Mouse (Mus musculus) CH12.LX (cell line): Measurements from ENCODE around the gene Zfp583. TPM values are rescaled to one million over a fixed set of nuclear protein-coding genes. Genes with fewer than 3 reads are reported as not detected.

Source experiments
- DNase-seq: peaks from one replicate; pipeline ENCODE4 v3.0.0-alpha.2; 2013; ENCODE audit errors: extremely low read depth
- H3K27ac ChIP-seq: 2 replicates; pipeline ENCODE4 v1.5.1; 2012; ENCODE audit warnings: low read depth, mild to moderate bottlenecking, control low read depth, moderate library complexity; ENCODE audit not compliant: insufficient read depth
- H3K27me3 ChIP-seq: replicated peaks from 2 replicates; pipeline ENCODE3; 2012; ENCODE audit warnings: inconsistent platforms
- H3K36me3 ChIP-seq, 2 experiments: replicated peaks in 1 of 2; 2 replicates each; pipeline versions ENCODE3 to v1.6.1; 2012; ENCODE audit warnings: inconsistent platforms in 1 of 2, low read length in 1 of 2, mild to moderate bottlenecking in 1 of 2, mixed read lengths in 1 of 2, moderate library complexity in 1 of 2; ENCODE audit not compliant: control insufficient read depth in 1 of 2, insufficient read depth in 1 of 2
- H3K4me1 ChIP-seq, 2 experiments: 2 replicates each; pipeline ENCODE4 v1.6.1; 2012; ENCODE audit warnings: inconsistent platforms in 1 of 2, moderate library complexity in 1 of 2; ENCODE audit not compliant: insufficient read depth in 2 of 2, control insufficient read depth in 1 of 2
- H3K4me2 ChIP-seq: 2 replicates; pipeline ENCODE4 v1.6.1; 2012; ENCODE audit warnings: low read depth, mild to moderate bottlenecking, control low read depth; ENCODE audit not compliant: poor library complexity, insufficient read depth, severe bottlenecking
- H3K4me3 ChIP-seq, 3 experiments: fragments of 150-350 bp in 1 of 3; sonication (generic) in 1 of 3; replicated peaks in 1 of 3; 2 replicates each; pipeline versions ENCODE3 to v1.5.1; 2011 to 2012; ENCODE audit warnings: low read depth in 2 of 3, low read length in 2 of 3, mild to moderate bottlenecking in 2 of 3, moderate library complexity in 2 of 3, control low read depth in 1 of 3, improper control_type of control experiment in 1 of 3, inconsistent platforms in 1 of 3, mixed read lengths in 1 of 3; ENCODE audit not compliant: poor library complexity in 1 of 3
- H3K79me2 ChIP-seq: replicated peaks from 2 replicates; pipeline ENCODE4 v1.6.1; 2012; ENCODE audit warnings: mild to moderate bottlenecking, moderate library complexity; ENCODE audit not compliant: control insufficient read depth, poor library complexity, insufficient read depth, severe bottlenecking; ENCODE audit errors: extremely low read depth
- H3K9ac ChIP-seq: 2 replicates; pipeline ENCODE4 v1.6.1; 2012; ENCODE audit warnings: low read depth, mild to moderate bottlenecking, control low read depth, moderate library complexity; ENCODE audit not compliant: insufficient read depth
- H3K9me3 ChIP-seq: replicated peaks from 2 replicates; pipeline ENCODE3; 2012; ENCODE audit warnings: low read length, inconsistent platforms, mixed read lengths
- CTCF ChIP-seq, 2 experiments: IDR thresholded peaks in 1 of 2; conservative IDR thresholded peaks in 1 of 2; 2 replicates each; pipeline ENCODE4 v1.5.1; 2011 to 2012; ENCODE audit warnings: low read depth in 2 of 2, low read length in 2 of 2, improper control_type of control experiment in 1 of 2, inconsistent platforms in 1 of 2, mild to moderate bottlenecking in 1 of 2, moderate library complexity in 1 of 2
- ELF1 ChIP-seq: IDR thresholded peaks from 2 replicates; pipeline ENCODE4 v1.6.1; 2014; ENCODE audit warnings: low read depth, mild to moderate bottlenecking, inconsistent platforms, low read length, improper control_type of control experiment
- EP300 ChIP-seq: IDR thresholded peaks from 2 replicates; pipeline ENCODE4 v1.6.1; 2011; ENCODE audit warnings: low read length, improper control_type of control experiment
- GABPA ChIP-seq: IDR thresholded peaks from 2 replicates; pipeline ENCODE4 v1.6.1; 2012; ENCODE audit warnings: low read depth, low read length, improper control_type of control experiment, inconsistent platforms; ENCODE audit not compliant: insufficient replicate concordance
- HCFC1 ChIP-seq: IDR thresholded peaks from 2 replicates; pipeline ENCODE4 v1.6.1; 2012; ENCODE audit warnings: low read depth, mild to moderate bottlenecking, inconsistent platforms, low read length, improper control_type of control experiment
- IRF4 ChIP-seq: IDR thresholded peaks from 2 replicates; pipeline ENCODE4 v1.6.1; 2014; ENCODE audit warnings: low read depth, mild to moderate bottlenecking, inconsistent platforms, low read length, improper control_type of control experiment
- JUN ChIP-seq: IDR thresholded peaks from 2 replicates; pipeline ENCODE4 v1.6.1; 2011; ENCODE audit warnings: low read depth, mild to moderate bottlenecking, low read length, improper control_type of control experiment, moderate library complexity; ENCODE audit not compliant: insufficient read depth
- JUND ChIP-seq: conservative IDR thresholded peaks from 2 replicates; pipeline ENCODE4 v1.6.1; 2011; ENCODE audit warnings: low read depth, low read length, improper control_type of control experiment
- KAT2A ChIP-seq: IDR thresholded peaks from 2 replicates; pipeline ENCODE4 v1.6.1; 2012; ENCODE audit warnings: low read length, improper control_type of control experiment, inconsistent platforms; ENCODE audit not compliant: insufficient replicate concordance
- MAX ChIP-seq: IDR thresholded peaks from 2 replicates; pipeline ENCODE4 v1.6.1; 2011; ENCODE audit warnings: low read length, improper control_type of control experiment
- MAZ ChIP-seq: IDR thresholded peaks from 2 replicates; pipeline ENCODE4 v1.6.1; 2012; ENCODE audit warnings: low read depth, mild to moderate bottlenecking, inconsistent platforms, low read length, improper control_type of control experiment, moderate library complexity
- MEF2A ChIP-seq: IDR thresholded peaks from 2 replicates; pipeline ENCODE4 v1.6.1; 2014; ENCODE audit warnings: low read depth, mild to moderate bottlenecking, inconsistent platforms, low read length, improper control_type of control experiment, borderline replicate concordance
- MYC ChIP-seq: IDR thresholded peaks from 2 replicates; pipeline ENCODE4 v1.6.1; 2011; ENCODE audit warnings: low read depth, mild to moderate bottlenecking, improper control_type of control experiment, low read length
- NELFE ChIP-seq: IDR thresholded peaks from 2 replicates; pipeline ENCODE4 v1.6.1; 2011; ENCODE audit warnings: low read depth, low read length, improper control_type of control experiment
- NRF1 ChIP-seq: IDR thresholded peaks from 2 replicates; pipeline ENCODE4 v1.6.1; 2014; ENCODE audit warnings: low read depth, mild to moderate bottlenecking, inconsistent platforms, low read length, improper control_type of control experiment, moderate library complexity
- RAD21 ChIP-seq: IDR thresholded peaks from 2 replicates; pipeline ENCODE4 v1.6.1; 2011; ENCODE audit warnings: low read depth, mild to moderate bottlenecking, low read length, improper control_type of control experiment, moderate library complexity
- RCOR1 ChIP-seq: conservative IDR thresholded peaks from 2 replicates; pipeline ENCODE4 v1.6.1; 2012; ENCODE audit warnings: low read depth, mild to moderate bottlenecking, inconsistent platforms, low read length, improper control_type of control experiment
- SIN3A ChIP-seq: IDR thresholded peaks from 2 replicates; pipeline ENCODE4 v1.6.1; 2012; ENCODE audit warnings: low read length, improper control_type of control experiment, inconsistent platforms
- TBP ChIP-seq: conservative IDR thresholded peaks from 2 replicates; pipeline ENCODE4 v1.6.1; 2011; ENCODE audit warnings: low read depth, low read length, improper control_type of control experiment
- TCF12 ChIP-seq: IDR thresholded peaks from 2 replicates; pipeline ENCODE4 v1.6.1; 2014; ENCODE audit warnings: low read depth, mild to moderate bottlenecking, inconsistent platforms, low read length, improper control_type of control experiment
- USF1 ChIP-seq: IDR thresholded peaks from 2 replicates; pipeline ENCODE4 v1.6.1; 2014; ENCODE audit warnings: low read depth, mild to moderate bottlenecking, inconsistent platforms, low read length, improper control_type of control experiment
- ZKSCAN1 ChIP-seq: IDR thresholded peaks from 2 replicates; pipeline ENCODE4 v1.6.1; 2012; ENCODE audit warnings: low read depth, inconsistent platforms, low read length, improper control_type of control experiment, borderline replicate concordance
- ZMIZ1 ChIP-seq: IDR thresholded peaks from 2 replicates; pipeline ENCODE4 v1.6.1; 2012; ENCODE audit warnings: low read depth, mild to moderate bottlenecking, inconsistent platforms, low read length, improper control_type of control experiment
- dilution Hi-C: fragments of 300-500 bp; cut with MboI; formaldehyde crosslinking; loops from 2 replicates; pipeline ENCODE4 v1.14.3; 2020; ENCODE audit warnings: low sequenced_read_pairs; ENCODE audit not compliant: extremely low pct_unique_long_range_greater_than_20kb, extremely low pct_ligation_motif_present
- in situ Hi-C: fragments of 300-500 bp; cut with MboI; formaldehyde crosslinking; loops from 3 replicates; pipeline ENCODE4 v1.14.3; 2019; ENCODE audit warnings: low sequenced_read_pairs, low pct_ligation_motif_present, low pct_unique_long_range_greater_than_20kb, mixed read lengths
- polyA plus RNA-seq: library from polyadenylated mRNA; unstranded; fragments of >175 nt; gene quantifications from 2 replicates; pipeline ENCODE4 v1.2.1, GENCODE M21; 2012; ENCODE audit warnings: low read depth; ENCODE audit not compliant: insufficient read length
- total RNA-seq, 2 experiments: library from RNA; depleted of rRNA; stranded (reverse); fragments of 300-350 nt in 1 of 2; fragments of >200 nt in 1 of 2; gene quantifications; 2 replicates each; pipeline ENCODE4 v1.2.3; 2012 to 2014

The Zfp583 gene
- total RNA-seq (2012; rRNA removed) (not detected in 2 replicates), total RNA-seq (2014; rRNA removed) (not detected in 2 replicates), polyA plus RNA-seq (not detected in 2 replicates)

DNA sequence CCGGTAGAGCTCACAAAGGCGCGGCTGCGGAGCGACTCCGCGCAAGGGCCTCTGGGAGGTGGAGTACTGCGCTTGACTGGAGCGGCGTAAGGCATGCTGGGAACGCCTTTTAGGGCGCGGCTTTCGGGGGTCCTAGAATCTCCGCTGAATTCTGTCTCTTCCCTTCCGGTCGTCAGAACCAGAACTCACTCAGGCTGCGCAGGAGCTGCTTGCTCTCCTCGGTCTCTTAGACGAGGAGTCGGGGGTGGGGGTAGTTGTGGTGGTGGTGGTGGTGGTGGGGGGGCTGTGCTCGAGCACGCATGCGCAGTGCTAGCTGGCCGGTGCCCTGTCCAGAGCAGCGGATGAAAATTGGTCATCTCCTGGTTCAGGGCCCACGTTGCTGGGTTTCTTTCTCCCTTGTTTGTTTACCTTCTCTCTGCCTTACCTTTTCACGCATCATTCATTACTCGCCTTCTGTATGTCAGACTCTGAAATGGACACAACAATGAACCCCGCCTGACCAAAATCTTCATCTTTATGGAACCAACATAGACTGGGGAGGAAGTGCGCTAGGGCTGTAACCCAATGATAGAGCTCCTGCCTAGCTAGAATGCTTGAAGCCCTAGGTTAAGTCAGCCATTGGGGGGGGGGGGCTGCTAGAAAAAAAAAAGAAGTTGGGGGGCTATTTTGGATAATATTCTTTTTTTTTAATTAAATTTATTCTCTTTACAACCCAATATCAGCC is at the start of gene Zfp583:
TSS of gene Zfp583 (minus strand) at position 53 of the 724 bp plus-strand sequence.
- in situ Hi-C loops (no loop called here), dilution Hi-C loops (no loop called here)
- H3K4me2 ChIP-seq, result no peak within 1 kb of the TSS
- no peak for DNase-seq
- no peaks in the 10 kb centered on the region for H3K36me3 ChIP-seq
- TF ChIP-seq MAZ (no peak), ZKSCAN1 (no peak), USF1 (no peak), NELFE (no peak), EP300 (no peak), ZMIZ1 (no peak)
- H3K9ac ChIP-seq, result no peak within 1 kb of the TSS
- H3K79me2 ChIP-seq, result no peaks in the 10 kb centered on the region
- no peaks in the 10 kb centered on the region for H3K4me1 ChIP-seq
- no peaks in the 10 kb centered on the region for H3K9me3 ChIP-seq
- H3K27me3 ChIP-seq, result peaks cover 22% of the 10 kb centered on the region
- H3K27ac ChIP-seq, result no peak within 1 kb of the TSS
- H3K4me3 ChIP-seq, result no peak within 1 kb of the TSS

DNA sequence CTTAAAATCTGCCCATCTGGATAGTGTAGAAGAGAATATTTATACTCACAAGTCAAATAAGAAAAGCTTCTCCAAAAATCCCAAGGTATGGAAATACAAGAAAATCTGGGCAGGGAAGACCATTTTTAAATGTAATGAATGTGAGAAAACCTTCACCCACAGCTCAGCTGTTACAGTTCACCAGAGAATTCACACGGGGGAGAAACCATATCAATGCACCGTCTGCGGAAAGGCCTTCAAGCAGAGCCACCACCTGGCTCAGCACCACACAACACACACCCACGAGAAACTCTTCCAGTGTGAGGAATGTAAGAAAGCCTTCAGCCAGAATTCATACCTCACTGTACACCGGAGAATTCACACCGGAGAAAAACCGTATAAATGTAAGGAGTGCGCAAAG is 47.4 kb upstream of the Zfp583 start:
- no peak overlapping the region for H3K4me3 ChIP-seq
- no peak overlapping the region for H3K4me2 ChIP-seq
- H3K79me2 ChIP-seq, result no peaks in the 10 kb centered on the region
- H3K9ac ChIP-seq, result no peak overlapping the region
- H3K27ac ChIP-seq, result no peak overlapping the region
- DNase-seq, result no peak
- no peaks in the 10 kb centered on the region for H3K9me3 ChIP-seq
- H3K4me1 ChIP-seq, result peaks cover 0 to 5% of the 10 kb centered on the region in 2 experiments; a peak in 2 of 4 replicates
- no peak for TF ChIP-seq SIN3A
- no peak for TF ChIP-seq MEF2A
- no peak for TF ChIP-seq JUN
- no peak for TF ChIP-seq ELF1
- TF ChIP-seq GABPA, result no peak
- TF ChIP-seq RAD21, result no peak
- no peak for TF ChIP-seq MAX
- TF ChIP-seq CTCF (conservative IDR thresholded peaks at IDR 0.05 in 1 of 2, IDR thresholded peaks at IDR 0.05 in 1 of 2; ENCODE audit: low read depth in 2 of 2, low read length in 2 of 2), result no peak
- no peak for TF ChIP-seq IRF4
- no peak for TF ChIP-seq RCOR1
- no peak for TF ChIP-seq TBP
- no peak for TF ChIP-seq TCF12
- TF ChIP-seq NRF1, result no peak
- TF ChIP-seq EP300, result no peak
- no peak for TF ChIP-seq KAT2A
- TF ChIP-seq MYC, result no peak
- TF ChIP-seq HCFC1, result no peak
- no peak for TF ChIP-seq NELFE
- no peak for TF ChIP-seq JUND
- TF ChIP-seq, all 38 proteins: peak for 0
- Histone ChIP-seq H3K27me3 (peaks cover 41% of the 10 kb centered on the region), H3K36me3 (no peaks in the 10 kb centered on the region)
- dilution Hi-C loops, result no loop called here
- in situ Hi-C loops, result loop anchor here (25.0 kb wide), 2 partner anchors 91 to 909 kb away; partner anchors contain the start of genes Gm45844 and Zfp667
